ENCODE assay signal across 8 mouse cellular contexts in the genomic region with DNA sequence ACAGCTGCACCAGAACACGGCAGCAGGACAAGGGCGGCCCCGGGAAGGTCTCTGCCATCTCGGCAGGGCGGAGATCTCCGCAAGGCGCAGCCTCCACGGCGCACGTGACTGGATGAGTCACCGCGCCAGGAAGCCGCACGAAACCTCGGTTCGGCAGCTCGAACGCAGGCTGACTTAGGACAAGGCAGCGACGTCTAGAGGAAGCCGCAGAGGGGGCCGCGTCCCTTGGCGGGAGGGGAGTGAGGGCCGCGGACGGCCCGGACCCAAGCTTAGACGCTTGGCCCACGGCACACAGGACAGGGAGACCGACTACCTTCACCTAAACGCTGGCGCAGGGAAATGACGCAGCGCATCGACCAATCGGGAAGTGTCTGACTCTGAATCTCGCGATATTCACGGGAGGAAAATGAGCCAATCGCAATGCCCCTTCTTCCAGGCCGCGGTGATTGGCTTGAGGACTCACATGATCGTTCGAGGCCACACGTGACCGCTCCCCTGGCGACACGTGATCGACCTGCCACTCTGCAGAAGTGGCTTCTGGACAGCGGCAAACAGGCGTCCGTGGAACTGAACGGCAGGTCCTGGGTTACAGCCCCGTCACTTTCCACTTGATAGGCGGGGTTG. TPM values are rescaled to one million over a fixed set of nuclear protein-coding genes. Genes with fewer than 3 reads are reported as not detected.
DNase-seq lines count a peak whose midpoint lies in the region; ATAC-seq and TF ChIP-seq lines count a peak whose summit lies in the region.

No protein-coding gene starts in this region.

- peak overlapping the region; percentile 99 for H3K9ac ChIP-seq in ES-E14 (ENCODE audit: insufficient read depth, low read depth, low read length, poor library complexity, severe bottlenecking)
- peak overlapping the region; percentile 92 for H3K9ac ChIP-seq in forebrain, embryonic 15.5 days (replicated peaks)

- H3K27ac ChIP-seq in ES-E14 (ENCODE audit: insufficient read depth, low read depth, low read length, poor library complexity, severe bottlenecking), result peak overlapping the region; percentile 95
- H3K27ac ChIP-seq in forebrain, embryonic 15.5 days (replicated peaks), result peak overlapping the region; percentile 96

- peak; percentile 96 for ATAC-seq in forebrain, embryonic 15.5 days (replicated peaks)
- peak; percentile 95 for ATAC-seq in neutrophil, adult 5-6 weeks (ENCODE audit: extremely low read depth, insufficient number of reproducible peaks, low FRiP score, poor library complexity, severe bottlenecking)

- intact Hi-C loops in heart, postnatal 25 days (cut with DNase I), result loop anchor here (2.0 to 5.0 kb wide), 2 partner anchors 105 to 139 kb away; no protein-coding TSS in a partner anchor

- TF ChIP-seq CTCF in lung, adult 2 months (IDR thresholded peaks at IDR 0.05; ENCODE audit: insufficient read depth, low read length), result no peak

- no peaks in the 10 kb centered on the region for H3K9me3 ChIP-seq in ES-E14 (ENCODE audit: control insufficient read depth, insufficient read depth, low read depth, low read length)
- H3K9me3 ChIP-seq in forebrain, embryonic 15.5 days, result no peaks in the 10 kb centered on the region

- peak overlapping the region; percentile 93 for H3K4me2 ChIP-seq in forebrain, embryonic 15.5 days (replicated peaks)

- H3K4me3 ChIP-seq in ES-E14 (ENCODE audit: insufficient read depth in 1 of 2, low read depth in 1 of 2, low read length in 2 of 2, poor library complexity in 1 of 2, severe bottlenecking in 1 of 2), result peak overlapping the region; percentile 82 to 94
- peak overlapping the region; percentile 83 for H3K4me3 ChIP-seq in forebrain, embryonic 15.5 days
- H3K4me3 ChIP-seq in lung, adult 2 months (replicated peaks; ENCODE audit: extremely low read depth, low read depth, low read length), result peak overlapping the region; percentile 88

- WGBS in forebrain, embryonic 15.5 days, result under 1% methylated on average over 56 of the region's 56 CpGs
- under 1% methylated on average over 56 of the region's 56 CpGs for WGBS in lung, adult 2 months

- DNase-seq in ES-E14 (ENCODE audit: low read depth, low spot score), result peak; percentile 100
- DNase-seq in cerebellum, adult 11-12 months, result peak; percentile 99
- peak; percentile 98 for DNase-seq in heart, postnatal 25 days (ENCODE audit: low spot score)
- peak; percentile 99 to 100 for DNase-seq in layer of hippocampus, adult 18-20 months (ENCODE audit: low spot score in 2 of 2)
- peak; percentile 97 for DNase-seq in lung, adult 2 months
- DNase-seq in thymus, adult 18-20 months, result peak; percentile 96 to 98

- in situ Hi-C loops in ES-E14 (cut with MboI; ENCODE audit: low sequenced_read_pairs in 2 of 2, unreplicated experiment in 2 of 2), result loop anchor here in 1 of 2 experiments (10.0 kb wide), 1 partner anchor 253 kb away; the partner anchor contains the start of gene Mok

- TF ChIP-seq POLR2A in lung, adult 2 months (IDR thresholded peaks at IDR 0.05; ENCODE audit: borderline replicate concordance, extremely low read depth, low read depth, low read length), result peak; percentile 81

- 0 out of 4 replicates have a peak, but pooled peaks cover 0 to 2% of the 10 kb centered on the region in 2 experiments for H3K4me1 ChIP-seq in ES-E14 (ENCODE audit: control insufficient read depth in 2 of 2, insufficient read depth in 2 of 2, low read length in 2 of 2, poor library complexity in 1 of 2)
- H3K4me1 ChIP-seq in forebrain, embryonic 15.5 days, result peaks cover 15% of the 10 kb centered on the region
- peaks cover 6% of the 10 kb centered on the region; the same call in 1 of the 2 replicates for H3K4me1 ChIP-seq in lung, adult 2 months (ENCODE audit: control insufficient read depth, insufficient read depth, low read length)

- no peaks in the 10 kb centered on the region for H3K27me3 ChIP-seq in forebrain, embryonic 15.5 days

- H3K36me3 ChIP-seq in ES-E14 (ENCODE audit: control insufficient read depth, insufficient read depth, low read length, poor library complexity, severe bottlenecking), result peaks cover 2% of the 10 kb centered on the region; the same call in 1 of the 2 replicates
- no peaks in the 10 kb centered on the region for H3K36me3 ChIP-seq in forebrain, embryonic 15.5 days

TF ChIP-seq in ES-E14, 5 proteins besides CTCF, POLR2A, EP300 and RAD21:
- TF ChIP-seq MAFK (IDR thresholded peaks at IDR 0.05; ENCODE audit: insufficient read depth, low read depth, low read length) (no peak), ZC3H11A (IDR thresholded peaks at IDR 0.05; ENCODE audit: borderline replicate concordance, low read depth, low read length) (no peak), HCFC1 (IDR thresholded peaks at IDR 0.05; ENCODE audit: borderline replicate concordance, insufficient read depth, low read length) (peak; percentile 81; the same call in 1 of the 2 replicates), ZNF384 (IDR thresholded peaks at IDR 0.05; ENCODE audit: low read depth, low read length) (no peak), CHD2 (IDR thresholded peaks at IDR 0.05; ENCODE audit: low read depth, low read length) (peak; percentile 100)

RNA-seq across cellular contexts. Expression of gene Dync1h1, which starts 9.9 kb away (rescaled TPM):
- total RNA-seq in ES-E14 (2012; rRNA removed), result 405 and 694 TPM in 2 replicates
- polyA plus RNA-seq in forebrain, embryonic 15.5 days (2015; fragmentation: Nextera tagmentation; extraction: Ambion mirVana), result 96.2 and 97.4 TPM in 2 replicates
- 100 to 1,000 TPM; 133 TPM for total RNA-seq in heart, postnatal 25 days (2021)
- 100 to 1,000 TPM; 283 to 293 TPM for total RNA-seq in layer of hippocampus, adult 18-20 months (2021)
- 282 and 294 TPM in 2 replicates for polyA plus RNA-seq in lung, adult 2 months (2012; rRNA removed)
- 169 and 190 TPM in 2 replicates for total RNA-seq in neutrophil, adult 5-6 weeks (2017)

Comparison
In these comparisons a context has a peak if more than half of its experiments do, and no peak if none do; other contexts are left out.
1. Peak in every context shown above with its lines: DNase-seq, ATAC-seq, H3K4me3 ChIP-seq and H3K27ac ChIP-seq.